Mouse (Mus musculus): Measurements from ENCODE around the gene Ndrg4.

Gene Ndrg4

DNA sequence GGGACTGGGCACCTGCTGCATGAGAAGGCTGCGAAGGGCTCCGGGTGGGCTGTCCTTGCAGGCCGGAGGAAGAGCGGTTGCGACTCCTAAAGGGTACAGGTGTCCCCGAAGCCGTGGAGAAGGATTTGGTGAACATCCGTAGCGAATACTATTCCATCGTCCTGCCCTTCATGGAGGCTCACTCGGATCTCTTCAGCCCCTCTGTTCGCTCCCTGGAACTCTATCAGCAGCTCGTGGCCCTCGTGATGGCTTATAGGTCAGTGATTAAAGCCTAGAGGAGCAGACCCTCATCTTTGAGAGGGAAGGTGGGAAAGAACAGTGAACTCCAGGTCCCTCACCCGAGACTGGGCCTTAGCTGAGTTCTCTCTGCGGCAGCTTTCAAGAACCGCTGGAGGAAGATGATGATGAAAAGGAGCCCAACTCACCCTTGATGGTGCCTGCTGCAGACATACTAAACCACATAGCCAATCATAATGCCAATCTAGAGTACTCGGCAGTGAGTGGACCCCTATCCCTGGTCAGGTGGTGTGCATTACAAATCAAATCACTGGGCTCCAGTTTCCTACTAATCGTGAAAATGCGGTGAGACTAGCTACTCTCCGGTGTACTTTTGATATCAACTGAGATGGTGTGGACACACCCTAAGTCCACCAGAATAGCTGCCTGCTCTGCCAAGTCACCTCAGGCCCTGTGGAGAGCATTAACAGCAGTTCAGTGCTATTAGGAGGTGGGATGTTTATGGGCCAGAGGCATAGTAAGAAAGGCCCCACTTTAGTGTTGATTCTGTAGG lies 40.0 kb downstream of the Ndrg4 start:
- DNase-seq (ENCODE audit: extremely low read depth, low read depth), result peak; percentile 33

DNA sequence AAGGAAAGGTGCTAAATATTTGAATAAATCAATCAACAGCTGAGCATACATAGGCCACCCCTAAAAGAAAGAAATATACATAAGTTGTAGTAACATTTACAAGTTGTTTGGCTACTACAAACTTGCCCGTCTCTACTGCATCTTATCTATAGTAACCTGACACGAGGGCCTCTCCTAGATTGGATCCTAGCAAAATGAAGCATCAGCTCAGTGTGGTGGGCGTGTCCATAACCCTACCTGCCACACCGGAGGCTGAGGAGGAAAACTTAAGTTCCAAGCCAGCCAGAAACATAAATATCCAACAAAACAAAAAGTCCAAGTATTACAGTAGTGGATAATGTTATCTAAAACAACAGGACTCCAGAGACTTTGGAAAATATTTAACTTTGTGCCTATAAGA lies 50.8 kb downstream of the Ndrg4 start:
- DNase-seq (ENCODE audit: extremely low read depth, low read depth), result no peak

DNA sequence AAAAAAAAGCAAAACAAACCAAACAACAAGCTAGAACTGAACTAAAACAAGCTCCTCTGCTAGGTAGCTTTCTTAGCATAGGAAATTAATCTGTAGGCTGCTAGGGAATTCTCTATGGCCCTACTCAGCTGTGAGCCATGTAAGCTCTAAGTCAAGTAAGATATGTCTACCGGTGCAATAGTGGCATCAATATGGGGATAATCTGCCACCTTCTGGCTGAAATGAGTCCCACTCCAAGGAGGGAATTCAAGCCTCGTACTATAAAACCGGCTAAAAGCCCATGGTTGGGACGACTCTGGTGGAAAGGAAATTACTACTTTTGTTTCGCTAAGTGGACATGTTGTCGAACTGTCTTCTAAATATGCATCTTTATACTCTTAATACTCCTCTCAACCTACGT lies 61.8 kb downstream of the Ndrg4 start:
- no peak for DNase-seq (ENCODE audit: extremely low read depth, low read depth)

DNA sequence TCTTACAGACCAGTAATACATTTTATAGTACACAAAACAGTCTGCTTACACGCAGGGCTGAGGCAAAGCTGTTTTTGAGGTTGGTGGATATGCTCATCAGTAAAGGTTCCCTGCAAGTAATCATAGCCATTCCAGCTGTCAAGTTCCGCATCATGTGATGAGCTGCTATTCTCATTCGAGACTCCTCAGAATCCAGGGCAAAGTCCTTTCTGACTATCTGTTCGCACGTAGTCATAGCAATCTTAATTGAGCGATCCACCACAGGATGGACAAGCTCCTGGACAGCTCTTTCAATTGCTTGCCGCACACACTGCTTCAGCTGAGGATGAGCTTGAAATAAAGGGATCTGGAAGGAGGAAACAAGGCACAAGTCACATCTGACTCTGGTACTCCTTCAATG lies 65.0 kb downstream of the Ndrg4 start:
- DNase-seq (ENCODE audit: extremely low read depth, low read depth), result no peak

DNA sequence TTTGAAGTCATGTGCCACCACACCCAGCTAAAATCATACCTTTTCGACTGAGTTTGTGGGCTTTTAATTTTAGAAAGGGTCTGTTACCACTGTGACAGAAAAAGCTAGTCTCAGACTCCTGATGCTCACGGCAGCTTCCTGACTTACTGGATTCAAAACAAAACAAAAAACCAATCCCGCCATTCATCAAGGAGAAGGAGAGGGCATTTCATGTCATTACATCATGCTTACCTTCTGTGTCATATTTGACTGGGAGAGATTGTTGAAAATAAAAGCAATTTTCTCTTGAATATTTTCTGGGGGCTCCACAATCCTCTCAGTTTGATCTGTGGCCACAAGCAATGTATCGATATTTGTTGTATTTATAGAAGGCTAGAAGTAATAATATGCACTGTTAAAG lies 71.2 kb downstream of the Ndrg4 start:
- DNase-seq (ENCODE audit: extremely low read depth, low read depth), result no peak

DNA sequence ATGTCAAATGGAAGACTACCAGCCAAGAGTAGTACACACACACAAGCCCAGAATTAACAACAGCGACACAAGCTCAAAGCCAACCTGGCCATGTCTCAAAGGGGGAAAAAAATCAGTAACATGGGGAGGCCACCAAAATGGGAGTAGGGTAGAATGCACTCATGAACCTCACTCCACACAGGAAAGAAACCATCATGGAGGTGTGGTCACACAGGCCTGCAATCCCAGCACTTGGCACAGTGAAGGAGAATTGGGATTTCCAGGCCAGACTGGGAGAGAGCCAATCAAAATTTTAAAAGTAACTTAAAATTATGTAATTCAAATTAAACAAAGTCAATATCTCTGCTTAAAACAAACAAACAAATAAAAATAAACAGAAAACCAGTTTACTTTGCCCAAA lies 75.1 kb downstream of the Ndrg4 start:
- DNase-seq (ENCODE audit: extremely low read depth, low read depth), result no peak

DNA sequence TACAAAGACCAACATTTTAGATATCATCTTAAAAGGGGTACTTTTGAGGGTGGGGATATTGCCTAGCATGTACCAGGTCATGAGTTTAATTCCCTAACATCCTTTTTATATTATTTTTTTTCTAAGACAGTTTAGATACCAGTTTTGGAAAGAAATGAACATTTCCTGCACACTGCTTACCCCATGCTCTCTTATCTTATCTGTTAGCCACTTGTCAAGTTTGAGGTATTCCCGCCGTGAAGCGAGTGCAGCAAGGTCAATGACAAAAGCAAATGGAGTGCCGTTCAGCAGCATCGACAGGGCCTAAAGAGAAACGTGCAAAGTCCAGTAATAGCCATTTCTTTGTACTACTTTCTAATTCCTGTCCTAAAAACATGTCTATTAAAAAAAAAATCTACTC lies 83.5 kb downstream of the Ndrg4 start:
- no peak for DNase-seq (ENCODE audit: extremely low read depth, low read depth)

DNA sequence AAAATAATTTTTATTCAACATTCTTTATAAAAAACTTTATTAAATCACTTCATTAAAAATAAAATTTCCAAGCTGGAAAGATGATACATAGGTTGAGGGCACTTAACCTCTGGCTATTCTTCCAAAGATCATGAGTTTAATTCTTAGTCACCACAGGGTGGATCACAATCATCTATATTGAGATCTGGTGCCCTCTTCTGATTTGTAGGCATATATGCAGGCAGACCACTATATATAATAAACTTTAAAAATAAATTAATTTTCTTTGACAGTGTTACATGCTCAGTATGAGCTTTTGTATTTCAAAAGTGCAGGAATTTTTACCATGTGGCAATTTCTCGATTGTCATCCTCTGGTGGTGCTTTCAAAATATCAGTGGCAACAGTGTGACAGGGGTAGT lies 87.4 kb downstream of the Ndrg4 start:
- DNase-seq (ENCODE audit: extremely low read depth, low read depth), result no peak
